Mouse (Mus musculus): Measurements from ENCODE around the gene Tinf2. TPM values are rescaled to one million over a fixed set of nuclear protein-coding genes. Genes with fewer than 3 reads are reported as not detected.

The Tinf2 gene
- polyA plus RNA-seq, 1 experiment from 2014 or later: 43.1 TPM

DNA sequence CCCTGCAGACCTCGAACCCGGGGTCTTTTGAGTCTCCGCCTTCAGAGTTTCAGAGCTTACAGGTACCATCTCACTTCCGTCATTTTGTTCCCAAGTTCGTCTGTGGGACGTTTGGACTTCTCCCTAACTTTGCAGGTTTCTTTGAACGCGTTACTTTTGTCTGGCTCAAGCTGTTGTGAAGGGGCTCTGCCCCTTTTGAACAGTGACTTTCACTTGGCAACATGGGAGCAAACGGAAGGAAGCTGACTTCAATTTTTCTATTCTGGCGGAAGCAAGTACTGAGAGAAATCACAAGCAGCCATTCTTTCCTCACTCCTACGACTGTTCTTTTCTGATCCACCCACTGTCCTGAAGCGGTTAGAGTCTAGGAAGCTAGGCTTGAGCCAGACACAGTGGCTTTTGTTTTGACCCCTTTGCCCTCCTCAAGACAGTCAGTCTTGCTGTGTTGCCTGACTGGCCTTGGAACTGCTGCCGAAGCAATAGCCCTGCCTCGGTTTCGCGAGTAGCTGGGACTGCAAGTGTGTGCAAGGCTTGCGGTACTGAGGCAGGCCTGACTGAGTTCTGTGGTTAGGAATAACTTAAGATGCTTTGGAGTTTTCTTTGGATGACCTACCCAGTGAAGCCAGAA lies 37.2 kb downstream of the Tinf2 start:
- no peaks in the 10 kb centered on the region for H3K27me3 ChIP-seq
- H3K9me3 ChIP-seq (replicated peaks): no peaks in the 10 kb centered on the region
- H3K36me3 ChIP-seq: peaks cover 29% of the 10 kb centered on the region
- ATAC-seq (ENCODE audit: low FRiP score): no peak
- H3K9ac ChIP-seq: peak overlapping the region; percentile 97
- peaks cover 19% of the 10 kb centered on the region for H3K4me1 ChIP-seq
- peak overlapping the region; percentile 93 for H3K4me3 ChIP-seq
- H3K27ac ChIP-seq: no peak overlapping the region
- peak overlapping the region; percentile 88 for H3K4me2 ChIP-seq (replicated peaks)
- 28% methylated on average over 17 of the region's 17 CpGs for WGBS

DNA sequence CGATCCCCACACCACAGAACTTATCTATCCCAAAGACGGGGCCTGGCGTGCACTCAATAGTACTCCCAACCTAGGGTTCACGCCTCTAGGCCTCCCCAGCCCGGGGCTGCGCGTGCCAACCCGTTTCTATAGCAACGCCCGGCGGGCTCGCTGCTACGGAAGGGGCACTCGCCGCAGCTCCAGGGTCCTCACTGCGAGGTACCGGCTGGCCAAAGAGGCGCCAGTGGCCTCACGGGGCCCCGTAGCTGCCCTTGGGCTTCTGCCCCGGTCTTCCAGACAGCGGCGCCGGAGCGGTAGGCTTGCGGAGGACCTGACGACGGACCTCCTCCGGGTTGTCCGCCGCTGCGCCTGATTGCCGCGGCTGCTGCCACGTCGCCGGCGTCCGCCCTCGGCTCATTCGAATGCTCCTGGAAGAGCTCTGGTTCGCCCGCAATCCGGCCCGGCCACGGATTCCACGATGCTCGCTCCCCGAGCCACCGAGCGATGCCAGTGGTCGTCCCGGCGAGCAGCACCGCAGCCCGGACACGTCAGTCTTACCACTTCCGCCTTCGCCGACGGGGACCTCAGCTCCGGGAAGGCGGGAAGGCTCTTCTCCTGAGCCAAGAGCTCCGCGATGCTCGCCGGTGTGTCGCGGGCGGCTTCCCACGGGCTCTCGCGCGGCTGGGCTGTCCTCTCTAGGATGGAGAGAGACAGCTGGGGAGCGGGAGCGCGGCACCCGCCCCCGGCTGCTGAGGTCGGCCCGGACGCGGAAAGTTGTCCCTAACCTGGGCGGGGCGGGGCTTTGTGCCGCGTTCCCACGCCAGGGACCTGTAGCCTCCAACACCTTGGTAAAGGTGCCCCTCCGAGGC lies 38.3 kb downstream of the Tinf2 start, which contains the start of gene Tm9sf1:
Tm9sf1 (minus strand) TSS at position 747 of the 848 bp plus-strand sequence.
- peak; percentile 91 for ATAC-seq (ENCODE audit: low FRiP score)
- WGBS: under 1% methylated on average over 88 of the region's 89 CpGs
- peak within 1 kb of the TSS; percentile 97 for H3K9ac ChIP-seq
- peak within 1 kb of the TSS; percentile 93 for H3K4me3 ChIP-seq
- peak within 1 kb of the TSS; percentile 96 for H3K27ac ChIP-seq
- no peaks in the 10 kb centered on the region for H3K9me3 ChIP-seq (replicated peaks)
- H3K4me2 ChIP-seq (replicated peaks): peak within 1 kb of the TSS; percentile 88
- H3K4me1 ChIP-seq: peaks cover 19% of the 10 kb centered on the region
- H3K27me3 ChIP-seq: no peaks in the 10 kb centered on the region
- peaks cover 40% of the 10 kb centered on the region for H3K36me3 ChIP-seq

DNA sequence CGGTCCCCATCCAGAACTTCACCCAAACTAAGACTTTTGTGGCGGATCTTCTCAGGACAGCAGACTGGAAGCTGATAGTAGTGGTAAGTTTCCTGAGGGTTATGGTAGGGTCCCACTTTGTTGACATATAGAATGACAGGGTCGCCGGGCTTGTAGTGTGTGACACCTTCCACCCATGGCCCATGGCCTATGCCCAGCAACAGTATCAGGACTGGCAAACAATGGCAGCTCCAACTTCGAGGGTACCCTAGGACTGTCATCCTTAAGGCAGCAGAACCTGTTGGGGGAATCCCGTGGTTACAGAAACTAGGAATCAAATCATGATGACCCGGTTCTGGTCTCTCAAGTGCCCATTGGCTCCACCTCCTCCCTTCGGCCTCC lies 39.0 kb downstream of the Tinf2 start:
- 23% methylated on average over 8 of the region's 8 CpGs for WGBS
- Histone ChIP-seq H3K4me3 (peak overlapping the region; percentile 93), H3K9ac (peak overlapping the region; percentile 97), H3K4me2 (replicated peaks) (peak overlapping the region; percentile 88), H3K27ac (peak overlapping the region; percentile 96), H3K36me3 (peaks cover 46% of the 10 kb centered on the region), H3K9me3 (replicated peaks) (no peaks in the 10 kb centered on the region), H3K27me3 (no peaks in the 10 kb centered on the region), H3K4me1 (peaks cover 19% of the 10 kb centered on the region)
- peak; percentile 40 for ATAC-seq (ENCODE audit: low FRiP score)

DNA sequence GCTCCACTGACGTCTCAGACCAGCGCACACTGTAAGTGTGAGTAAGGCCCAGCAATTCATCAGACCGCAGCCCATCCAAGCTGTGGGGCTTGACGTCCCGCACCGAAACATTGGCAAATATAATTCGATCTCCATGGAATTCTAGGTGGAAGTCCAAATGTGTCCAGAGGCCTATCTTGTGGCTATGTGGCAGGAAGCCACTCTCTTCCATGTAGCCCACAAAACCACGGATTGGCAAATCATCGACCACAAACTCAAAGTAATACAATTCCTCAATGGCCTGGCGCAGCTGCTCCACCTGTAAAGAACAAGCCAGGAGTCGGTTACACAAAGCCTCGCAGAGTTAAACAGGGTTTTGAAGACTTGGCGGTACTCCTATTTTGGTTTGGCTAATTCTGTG lies 40.3 kb downstream of the Tinf2 start:
- Histone ChIP-seq H3K4me1 (peaks cover 20% of the 10 kb centered on the region), H3K4me3 (no peak overlapping the region), H3K4me2 (replicated peaks) (no peak overlapping the region), H3K27me3 (no peaks in the 10 kb centered on the region), H3K27ac (no peak overlapping the region), H3K9ac (no peak overlapping the region), H3K9me3 (replicated peaks) (no peaks in the 10 kb centered on the region), H3K36me3 (peaks cover 54% of the 10 kb centered on the region)
- 96% methylated on average over 13 of the region's 13 CpGs for WGBS
- ATAC-seq (ENCODE audit: low FRiP score): no peak

DNA sequence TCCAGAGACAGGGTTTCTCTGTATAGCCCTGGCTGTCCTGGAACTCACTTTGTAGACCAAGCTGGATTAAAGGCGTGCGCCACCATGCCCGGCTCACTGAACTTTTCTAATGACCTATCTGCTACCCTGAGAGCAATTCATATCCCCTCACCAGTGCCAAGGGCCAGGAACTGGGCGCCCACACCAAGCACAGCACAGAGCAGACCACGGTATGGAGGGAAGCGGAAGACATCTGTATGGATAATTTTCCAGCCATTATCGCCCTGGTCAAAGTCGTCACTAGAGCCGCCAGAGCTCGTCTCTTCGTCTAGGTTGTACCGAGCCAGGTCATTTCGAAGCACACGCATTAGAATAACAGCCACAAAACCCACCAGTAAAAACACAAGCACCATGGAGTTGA lies 40.8 kb downstream of the Tinf2 start:
- Histone ChIP-seq H3K4me3 (no peak overlapping the region), H3K9me3 (replicated peaks) (no peaks in the 10 kb centered on the region), H3K4me1 (peaks cover 24% of the 10 kb centered on the region), H3K36me3 (peaks cover 53% of the 10 kb centered on the region), H3K27me3 (no peaks in the 10 kb centered on the region), H3K4me2 (replicated peaks) (no peak overlapping the region), H3K9ac (no peak overlapping the region), H3K27ac (no peak overlapping the region)
- no peak for ATAC-seq (ENCODE audit: low FRiP score)
- 97% methylated on average over 14 of the region's 14 CpGs for WGBS

DNA sequence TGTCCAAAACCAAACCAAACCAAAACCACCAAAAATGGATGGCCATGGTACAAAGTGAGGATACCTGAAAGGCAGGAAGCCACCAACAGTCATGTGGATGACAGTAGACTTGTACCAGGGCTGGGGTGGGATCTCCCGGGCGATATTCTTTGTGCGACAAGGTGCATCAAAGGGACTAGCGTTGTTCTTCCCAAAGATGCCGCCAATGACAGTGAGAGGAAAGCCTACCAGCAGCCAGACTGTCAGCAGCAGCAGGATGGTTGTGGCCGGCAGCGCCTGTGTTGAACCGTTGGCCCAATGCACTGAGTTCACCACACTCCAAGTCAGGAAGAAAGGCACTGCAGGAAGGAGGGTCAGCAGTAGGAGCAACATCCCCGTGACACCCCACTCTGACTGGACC lies 43.8 kb downstream of the Tinf2 start, which contains the start of gene Gm49378:
Gm49378 (minus strand) TSS at position 101 of the 400 bp plus-strand sequence.
- Histone ChIP-seq H3K27ac (no peak within 1 kb of the TSS), H3K36me3 (peaks cover 66% of the 10 kb centered on the region), H3K4me3 (no peak within 1 kb of the TSS), H3K4me1 (peaks cover 24% of the 10 kb centered on the region), H3K27me3 (no peaks in the 10 kb centered on the region), H3K9me3 (replicated peaks) (no peaks in the 10 kb centered on the region), H3K4me2 (replicated peaks) (no peak within 1 kb of the TSS), H3K9ac (no peak within 1 kb of the TSS)
- ATAC-seq (ENCODE audit: low FRiP score): no peak
- WGBS: 96% methylated on average over 9 of the region's 9 CpGs

DNA sequence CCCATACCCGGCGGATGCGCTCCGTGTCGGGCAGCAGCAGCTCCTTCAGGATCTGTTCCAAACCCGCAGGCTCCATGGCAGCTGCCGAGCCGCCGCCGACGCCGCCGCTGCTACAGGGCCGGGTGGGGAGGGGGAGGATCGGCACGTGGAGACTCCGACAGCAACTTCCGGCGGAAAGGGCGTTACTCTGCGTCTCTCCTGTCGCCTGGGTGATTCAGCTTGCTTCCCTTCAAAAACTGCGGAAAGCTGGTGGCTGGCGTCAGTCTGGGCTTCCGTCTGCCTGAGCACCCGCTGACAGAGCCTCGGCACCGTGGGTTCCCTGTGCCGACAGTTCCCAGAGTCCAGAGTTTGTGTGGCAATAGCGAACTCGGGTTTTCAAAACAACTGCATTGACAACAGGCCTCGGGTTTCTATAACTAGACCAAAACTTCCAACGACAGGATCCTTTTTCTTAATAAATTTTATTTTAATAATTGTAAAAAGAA lies 46.1 kb downstream of the Tinf2 start, which contains the start of gene Ipo4:
Ipo4 (minus strand) TSS at position 435 of the 485 bp plus-strand sequence.
- Histone ChIP-seq H3K4me1 (peaks cover 18% of the 10 kb centered on the region), H3K9me3 (replicated peaks) (no peaks in the 10 kb centered on the region), H3K4me2 (replicated peaks) (peak within 1 kb of the TSS; percentile 95), H3K36me3 (peaks cover 80% of the 10 kb centered on the region), H3K4me3 (peak within 1 kb of the TSS; percentile 60), H3K9ac (peak within 1 kb of the TSS; percentile 78), H3K27ac (peak within 1 kb of the TSS; percentile 67), H3K27me3 (no peaks in the 10 kb centered on the region)
- 2% methylated on average over 33 of the region's 33 CpGs for WGBS
- peak; percentile 87 for ATAC-seq (ENCODE audit: low FRiP score)

DNA sequence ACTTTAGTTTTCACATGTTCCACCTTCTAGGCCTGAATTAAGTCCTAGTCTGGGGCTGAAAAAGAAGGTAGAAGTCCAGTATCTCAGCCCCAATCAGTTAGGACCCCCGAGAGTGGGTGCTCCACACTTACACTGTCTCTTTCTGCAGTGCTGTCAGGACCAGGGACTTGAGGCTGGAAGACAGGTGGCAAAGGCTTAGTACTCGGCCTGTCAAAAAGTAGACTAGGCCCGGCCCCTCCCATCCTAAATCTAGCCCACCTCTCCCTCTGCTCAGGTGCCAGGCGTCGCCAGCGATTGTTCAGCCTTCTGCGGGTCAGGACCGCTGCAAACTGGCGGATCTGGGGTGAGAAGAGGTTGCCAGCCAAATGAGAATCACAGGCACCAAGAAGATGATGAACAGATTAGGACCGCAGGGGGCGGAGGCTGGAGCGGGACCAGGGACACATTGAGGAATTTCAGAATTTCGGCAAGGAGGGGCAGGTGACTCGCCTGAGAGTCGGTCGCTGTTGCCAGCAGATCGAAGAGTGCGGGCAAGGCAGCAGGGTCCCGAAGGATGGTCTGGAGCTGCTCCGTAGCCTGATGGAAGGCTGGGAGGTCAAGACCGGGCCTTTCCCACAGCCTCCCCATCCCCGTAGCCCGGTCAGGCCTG lies 46.6 kb downstream of the Tinf2 start:
- H3K27ac ChIP-seq: peak overlapping the region; percentile 67

DNA sequence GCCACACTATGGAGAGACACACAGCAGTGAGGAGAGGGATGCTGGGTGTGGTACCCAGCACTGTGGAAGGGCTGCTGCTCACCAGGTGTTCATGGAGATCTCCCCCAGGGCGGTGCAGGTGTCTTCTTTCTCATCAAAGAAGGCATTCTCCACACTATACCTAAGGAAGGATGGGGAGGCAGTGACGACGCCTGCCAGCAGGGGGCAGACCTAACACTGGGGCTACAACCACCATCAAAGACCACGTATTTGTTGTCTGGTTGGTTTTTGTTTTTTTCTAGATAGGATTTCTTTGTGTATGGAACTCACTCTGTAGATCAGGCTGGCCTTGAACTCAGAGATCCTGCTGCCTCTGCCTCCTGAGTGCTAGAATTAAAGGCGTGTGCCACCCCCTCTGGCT lies 52.3 kb downstream of the Tinf2 start:
- H3K27ac ChIP-seq: no peak overlapping the region
- no peak overlapping the region for H3K4me2 ChIP-seq (replicated peaks)
- 54% methylated on average over 5 of the region's 5 CpGs for WGBS
- H3K9ac ChIP-seq: no peak overlapping the region
- no peak overlapping the region for H3K4me3 ChIP-seq
- H3K27me3 ChIP-seq: no peaks in the 10 kb centered on the region
- no peaks in the 10 kb centered on the region for H3K9me3 ChIP-seq (replicated peaks)
- ATAC-seq (ENCODE audit: low FRiP score): no peak
- peaks cover 98% of the 10 kb centered on the region for H3K36me3 ChIP-seq
- peaks cover 4% of the 10 kb centered on the region; the same call in 1 of the 2 replicates for H3K4me1 ChIP-seq

More for the DNA sequence above, 46.6 kb downstream of the Tinf2 start:
- WGBS: 4% methylated on average over 23 of the region's 23 CpGs
- Histone ChIP-seq H3K4me1 (peaks cover 18% of the 10 kb centered on the region), H3K36me3 (peaks cover 80% of the 10 kb centered on the region), H3K9ac (peak overlapping the region; percentile 78), H3K4me3 (peak overlapping the region; percentile 60), H3K27me3 (no peaks in the 10 kb centered on the region), H3K4me2 (replicated peaks) (peak overlapping the region; percentile 95), H3K9me3 (replicated peaks) (no peaks in the 10 kb centered on the region)
- peak; percentile 55 for ATAC-seq (ENCODE audit: low FRiP score)

DNA sequence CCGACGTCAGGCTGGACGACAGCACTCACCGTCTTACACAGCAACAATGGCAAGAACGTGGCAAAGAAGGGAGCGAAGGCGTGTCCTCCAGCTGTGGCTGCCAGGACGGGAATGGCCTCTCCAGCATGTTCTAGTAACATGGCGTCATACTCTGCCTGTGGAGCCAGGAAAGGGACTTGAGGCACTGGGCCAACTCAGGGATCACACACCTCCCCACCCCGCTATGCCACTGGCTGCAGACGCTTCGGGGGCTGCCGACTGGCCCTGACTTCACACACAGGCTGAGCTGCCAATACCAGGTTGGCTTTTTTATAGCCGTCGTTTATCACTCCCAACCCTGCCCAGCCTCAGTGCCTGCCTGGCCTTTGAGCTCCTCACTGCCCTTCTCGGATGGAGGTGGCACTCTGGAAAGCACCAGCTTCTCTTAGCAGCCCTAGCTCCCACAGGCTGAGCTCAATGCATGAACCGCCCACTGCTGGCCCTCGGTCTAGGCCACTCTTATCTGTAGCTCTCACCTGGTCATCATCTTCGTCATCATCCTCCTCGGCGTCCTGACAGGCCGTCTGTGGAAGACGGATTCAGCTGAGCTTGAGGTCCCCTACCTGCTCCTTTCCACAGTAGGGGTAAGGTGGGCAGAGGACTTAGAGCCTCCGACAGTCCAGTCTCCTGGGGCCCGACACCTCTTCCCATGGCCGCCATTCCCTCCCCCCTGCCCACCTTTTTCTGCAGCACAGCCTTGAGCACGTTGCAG lies 53.4 kb downstream of the Tinf2 start:
- Histone ChIP-seq H3K4me3 (no peak overlapping the region), H3K27me3 (no peaks in the 10 kb centered on the region), H3K9ac (no peak overlapping the region), H3K36me3 (peaks cover 94% of the 10 kb centered on the region), H3K27ac (no peak overlapping the region), H3K4me1 (no peaks in the 10 kb centered on the region), H3K4me2 (replicated peaks) (no peak overlapping the region), H3K9me3 (replicated peaks) (no peaks in the 10 kb centered on the region)
- 92% methylated on average over 27 of the region's 27 CpGs for WGBS
- ATAC-seq (ENCODE audit: low FRiP score): no peak
